Mouse (Mus musculus): ENCODE measurements around the gene Erich3. TPM values are rescaled to one million over a fixed set of nuclear protein-coding genes. Genes with fewer than 3 reads are reported as not detected.

Erich3 gene
- polyA plus RNA-seq, 1 experiment from 2014 or later = 2.7 TPM

DNA sequence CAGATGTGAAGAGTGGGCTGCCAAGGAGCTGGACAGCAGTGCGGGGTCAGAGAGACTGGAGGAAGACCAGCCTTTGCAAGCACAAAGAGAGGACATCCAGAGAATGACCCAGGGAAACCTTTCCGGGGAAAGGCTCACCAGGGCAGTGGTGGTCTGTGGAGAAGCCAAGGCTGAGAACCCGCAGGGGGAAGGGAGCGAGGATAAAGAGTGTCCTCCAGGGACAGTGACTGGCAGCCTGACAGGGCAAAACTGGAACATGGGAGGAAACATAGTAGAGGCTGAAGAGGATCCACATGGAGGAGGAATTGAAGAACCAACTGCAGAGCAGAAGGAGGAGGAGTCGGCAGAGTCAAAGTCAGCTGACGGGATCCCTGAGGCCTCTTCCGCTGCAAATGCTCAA is 100.5 kb downstream of the Erich3 start:
- no peaks in the 10 kb centered on the region for H3K4me1 ChIP-seq (ENCODE audit: control insufficient read depth, insufficient read depth, low read length)
- H3K27ac ChIP-seq (replicated peaks; ENCODE audit: low read depth, low read length) = no peak overlapping the region
- ATAC-seq (ENCODE audit: low FRiP score, low TSS enrichment) (no peak), DNase-seq (no peak)
- H3K9me3 ChIP-seq (ENCODE audit: control insufficient read depth, low read length) = no peaks in the 10 kb centered on the region
- no peak overlapping the region for H3K9ac ChIP-seq (replicated peaks; ENCODE audit: low read length)
- no peaks in the 10 kb centered on the region for H3K27me3 ChIP-seq (ENCODE audit: control insufficient read depth, insufficient read depth, low read length)
- no peak overlapping the region for H3K4me2 ChIP-seq (ENCODE audit: low read length)
- H3K4me3 ChIP-seq (replicated peaks; ENCODE audit: low read depth, low read length) = no peak overlapping the region
- 85% methylated on average over 7 of the region's 7 CpGs for WGBS
- no peaks in the 10 kb centered on the region for H3K36me3 ChIP-seq (ENCODE audit: control insufficient read depth, insufficient read depth, low read length)

DNA sequence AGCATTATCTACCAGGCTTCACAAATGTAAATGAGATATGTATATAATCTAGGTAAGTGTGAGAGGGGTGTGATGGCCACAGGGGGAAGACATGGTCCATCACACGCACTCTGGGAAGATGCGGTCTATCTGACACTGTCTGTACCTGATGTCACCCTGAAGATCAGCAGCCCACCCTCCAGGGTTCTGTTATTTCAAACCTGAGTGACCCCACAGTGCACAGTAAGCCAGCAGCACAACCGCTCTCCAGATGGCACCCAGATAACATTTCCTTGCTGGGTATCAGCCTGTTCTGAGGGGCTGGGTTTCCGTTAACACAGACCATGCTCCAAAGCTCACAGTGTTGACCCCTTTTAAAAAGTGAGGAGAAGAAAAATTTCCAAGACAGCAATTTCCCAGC is 102.7 kb downstream of the Erich3 start:
- Histone ChIP-seq H3K27me3 (ENCODE audit: control insufficient read depth, insufficient read depth, low read length) (no peaks in the 10 kb centered on the region), H3K36me3 (ENCODE audit: control insufficient read depth, insufficient read depth, low read length) (no peaks in the 10 kb centered on the region), H3K9ac (replicated peaks; ENCODE audit: low read length) (no peak overlapping the region), H3K4me2 (ENCODE audit: low read length) (no peak overlapping the region), H3K9me3 (ENCODE audit: control insufficient read depth, low read length) (no peaks in the 10 kb centered on the region), H3K4me1 (ENCODE audit: control insufficient read depth, insufficient read depth, low read length) (no peaks in the 10 kb centered on the region), H3K4me3 (replicated peaks; ENCODE audit: low read depth, low read length) (no peak overlapping the region), H3K27ac (replicated peaks; ENCODE audit: low read depth, low read length) (no peak overlapping the region)
- WGBS = 88% methylated on average over 4 of the region's 4 CpGs
- ATAC-seq (ENCODE audit: low FRiP score, low TSS enrichment) = no peak
- no peak for DNase-seq

GRCm38 (mm10) chr3:154771651-154772050 is 108.0 kb downstream of the Erich3 start:
- no peak overlapping the region for H3K4me3 ChIP-seq (replicated peaks; ENCODE audit: low read depth, low read length)
- no peak for DNase-seq
- 86% methylated on average over 2 of the region's 2 CpGs for WGBS
- H3K4me1 ChIP-seq (ENCODE audit: control insufficient read depth, insufficient read depth, low read length) = no peaks in the 10 kb centered on the region
- ATAC-seq (ENCODE audit: low FRiP score, low TSS enrichment) = no peak
- H3K27me3 ChIP-seq (ENCODE audit: control insufficient read depth, insufficient read depth, low read length) = no peaks in the 10 kb centered on the region
- H3K36me3 ChIP-seq (ENCODE audit: control insufficient read depth, insufficient read depth, low read length) = no peaks in the 10 kb centered on the region
- no peak overlapping the region for H3K4me2 ChIP-seq (ENCODE audit: low read length)
- H3K27ac ChIP-seq (replicated peaks; ENCODE audit: low read depth, low read length) = no peak overlapping the region
- no peak overlapping the region for H3K9ac ChIP-seq (replicated peaks; ENCODE audit: low read length)
- no peaks in the 10 kb centered on the region for H3K9me3 ChIP-seq (ENCODE audit: control insufficient read depth, low read length)

GRCm38 (mm10) chr3:154778836-154779595 is 115.4 kb downstream of the Erich3 start:
- H3K27me3 ChIP-seq (ENCODE audit: control insufficient read depth, insufficient read depth, low read length) = no peaks in the 10 kb centered on the region
- ATAC-seq (ENCODE audit: low FRiP score, low TSS enrichment) = peak; percentile 60; the same call in 1 of the 2 replicates
- DNase-seq = peak; percentile 53
- H3K27ac ChIP-seq (replicated peaks; ENCODE audit: low read depth, low read length) = 0 out of 2 replicates have a peak overlapping the region, but pooled peaks have one; percentile 14
- H3K4me3 ChIP-seq (replicated peaks; ENCODE audit: low read depth, low read length) = no peak overlapping the region
- H3K4me1 ChIP-seq (ENCODE audit: control insufficient read depth, insufficient read depth, low read length) = peaks cover 9% of the 10 kb centered on the region; the same call in 1 of the 2 replicates
- 54% methylated on average over 6 of the region's 6 CpGs for WGBS
- no peak overlapping the region for H3K4me2 ChIP-seq (ENCODE audit: low read length)
- no peaks in the 10 kb centered on the region for H3K9me3 ChIP-seq (ENCODE audit: control insufficient read depth, low read length)
- H3K9ac ChIP-seq (replicated peaks; ENCODE audit: low read length) = no peak overlapping the region
- no peaks in the 10 kb centered on the region for H3K36me3 ChIP-seq (ENCODE audit: control insufficient read depth, insufficient read depth, low read length)

GRCm38 (mm10) chr3:154786354-154786753 is 122.7 kb downstream of the Erich3 start:
- DNase-seq (peak; percentile 16), ATAC-seq (ENCODE audit: low FRiP score, low TSS enrichment) (peak; percentile 32; the same call in 1 of the 2 replicates)
- no peak overlapping the region for H3K4me2 ChIP-seq (ENCODE audit: low read length)
- no peaks in the 10 kb centered on the region for H3K36me3 ChIP-seq (ENCODE audit: control insufficient read depth, insufficient read depth, low read length)
- H3K27me3 ChIP-seq (ENCODE audit: control insufficient read depth, insufficient read depth, low read length) = no peaks in the 10 kb centered on the region
- no peak overlapping the region for H3K27ac ChIP-seq (replicated peaks; ENCODE audit: low read depth, low read length)
- H3K9me3 ChIP-seq (ENCODE audit: control insufficient read depth, low read length) = no peaks in the 10 kb centered on the region
- no peak overlapping the region for H3K9ac ChIP-seq (replicated peaks; ENCODE audit: low read length)
- 79% methylated on average over 9 of the region's 9 CpGs for WGBS
- H3K4me1 ChIP-seq (ENCODE audit: control insufficient read depth, insufficient read depth, low read length) = no peaks in the 10 kb centered on the region
- no peak overlapping the region for H3K4me3 ChIP-seq (replicated peaks; ENCODE audit: low read depth, low read length)

DNA sequence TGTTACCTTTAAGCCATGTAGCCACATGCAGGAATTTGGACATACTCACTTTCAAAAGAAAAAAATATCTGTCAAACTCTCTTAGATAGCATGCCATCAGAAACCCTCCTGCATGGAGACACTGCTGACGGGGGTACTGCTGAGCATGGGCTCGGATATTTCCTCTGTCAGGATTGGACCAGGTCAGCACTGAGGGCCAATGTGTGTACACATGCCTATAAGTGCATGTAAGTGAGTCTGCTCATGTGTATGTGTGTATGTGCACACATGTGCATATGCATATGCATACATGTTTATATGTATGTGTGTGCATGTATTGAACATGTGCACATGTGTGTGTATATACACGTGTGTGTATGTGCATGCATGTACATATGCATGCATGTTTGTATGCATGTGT is 124.0 kb downstream of the Erich3 start:
- Histone ChIP-seq H3K27me3 (ENCODE audit: control insufficient read depth, insufficient read depth, low read length) (no peaks in the 10 kb centered on the region), H3K9me3 (ENCODE audit: control insufficient read depth, low read length) (no peaks in the 10 kb centered on the region), H3K27ac (replicated peaks; ENCODE audit: low read depth, low read length) (no peak overlapping the region), H3K36me3 (ENCODE audit: control insufficient read depth, insufficient read depth, low read length) (no peaks in the 10 kb centered on the region), H3K4me2 (ENCODE audit: low read length) (no peak overlapping the region), H3K4me1 (ENCODE audit: control insufficient read depth, insufficient read depth, low read length) (no peaks in the 10 kb centered on the region), H3K4me3 (replicated peaks; ENCODE audit: low read depth, low read length) (no peak overlapping the region), H3K9ac (replicated peaks; ENCODE audit: low read length) (no peak overlapping the region)
- DNase-seq = no peak
- WGBS = 87% methylated on average over 3 of the region's 3 CpGs
- ATAC-seq (ENCODE audit: low FRiP score, low TSS enrichment) = no peak

- DNase-seq = no peak
- Histone ChIP-seq H3K4me2 (ENCODE audit: low read length) (no peak overlapping the region), H3K4me3 (replicated peaks; ENCODE audit: low read depth, low read length) (no peak overlapping the region), H3K9me3 (ENCODE audit: control insufficient read depth, low read length) (no peaks in the 10 kb centered on the region), H3K4me1 (ENCODE audit: control insufficient read depth, insufficient read depth, low read length) (no peaks in the 10 kb centered on the region), H3K9ac (replicated peaks; ENCODE audit: low read length) (no peak overlapping the region), H3K36me3 (ENCODE audit: control insufficient read depth, insufficient read depth, low read length) (no peaks in the 10 kb centered on the region), H3K27me3 (ENCODE audit: control insufficient read depth, insufficient read depth, low read length) (no peaks in the 10 kb centered on the region), H3K27ac (replicated peaks; ENCODE audit: low read depth, low read length) (no peak overlapping the region)
- WGBS = 84% methylated on average over 4 of the region's 4 CpGs
- ATAC-seq (ENCODE audit: low FRiP score, low TSS enrichment) = no peak
Measured at GRCm38 (mm10) chr3:154793571-154793970, 129.9 kb downstream of the Erich3 start.

- no peaks in the 10 kb centered on the region for H3K9me3 ChIP-seq (ENCODE audit: control insufficient read depth, low read length)
- H3K4me2 ChIP-seq (ENCODE audit: low read length) = no peak overlapping the region
- H3K27ac ChIP-seq (replicated peaks; ENCODE audit: low read depth, low read length) = no peak overlapping the region
- 91% methylated on average over 4 of the region's 4 CpGs for WGBS
- H3K9ac ChIP-seq (replicated peaks; ENCODE audit: low read length) = no peak overlapping the region
- no peaks in the 10 kb centered on the region for H3K27me3 ChIP-seq (ENCODE audit: control insufficient read depth, insufficient read depth, low read length)
- peaks cover 6% of the 10 kb centered on the region; the same call in 1 of the 2 replicates for H3K4me1 ChIP-seq (ENCODE audit: control insufficient read depth, insufficient read depth, low read length)
- H3K36me3 ChIP-seq (ENCODE audit: control insufficient read depth, insufficient read depth, low read length) = no peaks in the 10 kb centered on the region
- DNase-seq (no peak), ATAC-seq (ENCODE audit: low FRiP score, low TSS enrichment) (no peak)
- no peak overlapping the region for H3K4me3 ChIP-seq (replicated peaks; ENCODE audit: low read depth, low read length)
Measured at GRCm38 (mm10) chr3:154798806-154799205, 135.1 kb downstream of the Erich3 start.

- H3K9ac ChIP-seq (replicated peaks; ENCODE audit: low read length) = no peak overlapping the region
- 0 out of 2 replicates have a peak overlapping the region, but pooled peaks have one; percentile 5 for H3K27ac ChIP-seq (replicated peaks; ENCODE audit: low read depth, low read length)
- H3K27me3 ChIP-seq (ENCODE audit: control insufficient read depth, insufficient read depth, low read length) = no peaks in the 10 kb centered on the region
- ATAC-seq (ENCODE audit: low FRiP score, low TSS enrichment) (no peak), DNase-seq (peak; percentile 39)
- H3K4me1 ChIP-seq (ENCODE audit: control insufficient read depth, insufficient read depth, low read length) = peaks cover 6% of the 10 kb centered on the region; the same call in 1 of the 2 replicates
- no peak overlapping the region for H3K4me3 ChIP-seq (replicated peaks; ENCODE audit: low read depth, low read length)
- no peaks in the 10 kb centered on the region for H3K9me3 ChIP-seq (ENCODE audit: control insufficient read depth, low read length)
- no peak overlapping the region for H3K4me2 ChIP-seq (ENCODE audit: low read length)
- no peaks in the 10 kb centered on the region for H3K36me3 ChIP-seq (ENCODE audit: control insufficient read depth, insufficient read depth, low read length)
- WGBS = 68% methylated on average over 8 of the region's 8 CpGs
Measured at GRCm38 (mm10) chr3:154800454-154800853, 136.8 kb downstream of the Erich3 start.

Data from midbrain, embryonic 14.5 days (tissue).